Mouse (Mus musculus) olfactory bulb, adult 2 months (tissue): ENCODE results near the gene Tacc3.

Source experiments
- CTCF ChIP-seq: fragments of 200-500 bp; IDR thresholded peaks from 2 replicates; pipeline ENCODE4 v1.5.1; 2012; ENCODE audit warnings: low read depth, mild to moderate bottlenecking, low read length, moderate library complexity; ENCODE audit not compliant: insufficient read depth
- POLR2A ChIP-seq: fragments of 200-500 bp; IDR thresholded peaks from 2 replicates; pipeline ENCODE4 v1.6.1; 2012; ENCODE audit warnings: mild to moderate bottlenecking, low read depth, low read length, moderate library complexity; ENCODE audit not compliant: insufficient read depth

GRCm38 (mm10) chr5:33705612-33706349, 47.9 kb downstream of the Tacc3 start:
- TF ChIP-seq POLR2A = no peak
- TF ChIP-seq CTCF = no peak
